Mouse (Mus musculus) midbrain, embryonic 13.5 days (tissue): ENCODE results near the gene Gpr183. TPM values are rescaled to one million over a fixed set of nuclear protein-coding genes. Genes with fewer than 3 reads are reported as not detected.
A peak's percentile ranks its signal among the peaks of the same experiment; 100 is the strongest.

ENCODE experiments used
- ATAC-seq: fragments of 200-750 bp; cut with Nextera tagmentation; 2 replicates; pipeline ENCODE4 v1.8.0; 2017; ENCODE audit warnings: mild to moderate bottlenecking, moderate TSS enrichment, moderate library complexity
- H3K27ac ChIP-seq: fragments of 300-500 bp; sonication (generic); 2 replicates; pipeline ENCODE4 v1.5.1; 2015; ENCODE audit warnings: inconsistent platforms, mild to moderate bottlenecking, moderate library complexity
- H3K27me3 ChIP-seq: fragments of 300-500 bp; sonication (generic); 2 replicates; pipeline ENCODE4 v1.6.1; 2015; ENCODE audit warnings: mild to moderate bottlenecking, inconsistent platforms
- H3K36me3 ChIP-seq: fragments of 300-500 bp; sonication (generic); 2 replicates; pipeline ENCODE4 v1.6.1; 2015; ENCODE audit warnings: mild to moderate bottlenecking, inconsistent platforms
- H3K4me1 ChIP-seq: fragments of 300-500 bp; sonication (generic); replicated peaks from 2 replicates; pipeline ENCODE4 v1.6.1; 2015; ENCODE audit warnings: inconsistent platforms
- H3K4me2 ChIP-seq: fragments of 300-500 bp; sonication (generic); replicated peaks from 2 replicates; pipeline ENCODE4 v1.6.1; 2015; ENCODE audit warnings: moderate library complexity, mild to moderate bottlenecking, inconsistent platforms
- H3K4me3 ChIP-seq: fragments of 300-500 bp; sonication (generic); replicated peaks from 2 replicates; pipeline ENCODE4 v1.5.1; 2015; ENCODE audit warnings: mild to moderate bottlenecking, inconsistent platforms
- H3K9ac ChIP-seq: fragments of 300-500 bp; sonication (generic); replicated peaks from 2 replicates; pipeline ENCODE4 v1.6.1; 2015; ENCODE audit warnings: mild to moderate bottlenecking, inconsistent platforms
- H3K9me3 ChIP-seq: fragments of 300-500 bp; sonication (generic); 2 replicates; pipeline ENCODE4 v1.6.1; 2016; ENCODE audit warnings: mild to moderate bottlenecking, inconsistent platforms
- WGBS: fragments of 180-500 bp; shearing (Covaris S2); methylation state at CpG from one replicate; pipeline ENCODE4 v1.1.7; 2015; 5-methylcytosine and 5-hydroxymethylcytosine counted together
- polyA plus RNA-seq: library from polyadenylated mRNA; unstranded; fragments of >200 nt; fragmentation: Nextera tagmentation; extraction: Ambion mirVana; gene quantifications from 2 replicates; pipeline ENCODE4 v1.2.1, GENCODE M21; 2015

Gpr183 gene
- polyA plus RNA-seq, 1 experiment from 2014 or later = 1.2 TPM

DNA sequence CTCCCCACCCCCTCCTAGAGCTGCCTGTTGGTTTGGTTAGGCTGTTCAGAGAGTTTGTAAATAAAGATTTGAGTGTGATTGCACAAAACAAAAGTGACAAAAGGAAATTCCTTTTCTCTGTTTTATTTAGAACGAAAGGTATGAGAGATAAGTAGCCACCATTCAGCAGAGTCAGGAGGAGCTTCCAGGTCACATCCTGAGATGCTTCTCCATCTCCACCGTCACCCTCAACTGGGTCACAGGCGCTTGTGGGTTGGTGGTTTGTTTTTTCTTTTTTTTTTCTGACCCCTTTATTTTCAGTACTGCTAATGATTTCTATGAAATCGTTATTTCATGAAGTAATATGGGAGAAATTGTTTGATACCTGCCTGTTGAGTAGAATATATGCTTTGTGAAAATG, 28.6 kb downstream of the Gpr183 start:
- ATAC-seq = no peak
- 94% methylated on average over 4 of the region's 4 CpGs for WGBS
- H3K27me3 ChIP-seq = no peaks in the 10 kb centered on the region
- H3K27ac ChIP-seq = no peak overlapping the region
- H3K9ac ChIP-seq = no peak overlapping the region
- H3K36me3 ChIP-seq = peaks cover 25% of the 10 kb centered on the region
- H3K4me1 ChIP-seq = peaks cover 10% of the 10 kb centered on the region
- H3K4me2 ChIP-seq = no peak overlapping the region
- no peak overlapping the region for H3K4me3 ChIP-seq
- peaks cover 5% of the 10 kb centered on the region; the same call in 1 of the 2 replicates for H3K9me3 ChIP-seq

DNA sequence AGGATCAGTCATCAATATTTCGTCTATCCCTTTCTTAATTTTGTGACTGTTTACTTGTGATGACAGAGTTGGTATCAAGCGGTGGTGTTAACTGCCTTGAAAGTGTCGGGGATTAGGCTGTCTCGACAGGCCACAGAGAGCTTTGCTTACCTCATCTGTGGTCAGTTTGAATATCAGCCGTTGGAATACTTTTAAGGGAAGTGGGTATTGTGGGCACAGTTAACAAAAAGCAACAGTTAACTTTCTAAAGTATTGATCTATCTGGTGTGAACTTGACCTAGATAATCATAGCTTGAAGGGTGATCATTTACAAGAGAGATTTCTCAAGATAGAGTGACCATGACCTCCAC, 30.4 kb downstream of the Gpr183 start:
- H3K27ac ChIP-seq = no peak overlapping the region
- no peak overlapping the region for H3K4me3 ChIP-seq
- 94% methylated on average over 5 of the region's 5 CpGs for WGBS
- no peak overlapping the region for H3K9ac ChIP-seq
- H3K4me1 ChIP-seq = peaks cover 10% of the 10 kb centered on the region
- no peak for ATAC-seq
- H3K4me2 ChIP-seq = no peak overlapping the region
- H3K27me3 ChIP-seq = no peaks in the 10 kb centered on the region
- H3K36me3 ChIP-seq = peaks cover 25% of the 10 kb centered on the region
- 0 out of 2 replicates have a peak, but pooled peaks cover 5% of the 10 kb centered on the region for H3K9me3 ChIP-seq

DNA sequence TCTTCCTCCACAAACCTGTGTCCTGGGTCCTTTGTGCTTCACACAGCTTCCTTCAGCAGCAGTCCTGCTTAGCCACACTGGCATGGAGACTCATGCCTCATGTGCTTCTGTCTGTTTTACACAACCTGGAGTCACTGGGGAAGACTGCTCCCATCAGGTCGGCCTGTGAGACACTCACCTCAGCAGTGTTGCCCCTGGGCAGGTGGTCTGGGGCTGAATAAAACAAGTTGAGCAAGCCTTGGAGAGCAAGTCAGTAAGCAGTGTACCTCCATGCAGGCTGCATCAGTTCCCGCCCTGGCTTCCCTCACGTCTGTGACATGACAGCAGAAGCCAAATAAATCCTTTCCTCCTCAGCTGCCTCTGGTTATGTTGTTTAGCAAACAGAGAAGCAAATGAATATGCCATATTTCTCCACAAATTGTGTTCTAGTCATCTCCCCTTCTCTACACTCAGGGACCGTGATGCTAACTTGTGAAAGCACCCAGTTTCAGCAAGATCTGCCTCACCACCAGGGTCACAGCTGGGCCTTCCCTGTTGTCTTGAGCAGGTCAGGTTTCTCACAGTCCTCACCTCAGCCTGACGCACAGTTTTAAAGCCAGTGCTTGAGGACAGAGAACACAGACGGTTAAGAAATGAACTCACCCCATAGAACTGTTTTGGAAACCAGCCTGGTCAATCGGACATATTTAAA, 30.9 kb downstream of the Gpr183 start:
- Histone ChIP-seq H3K36me3 (peaks cover 25% of the 10 kb centered on the region), H3K27me3 (no peaks in the 10 kb centered on the region), H3K4me2 (no peak overlapping the region), H3K9ac (no peak overlapping the region), H3K4me3 (no peak overlapping the region), H3K27ac (no peak overlapping the region), H3K9me3 (0 out of 2 replicates have a peak, but pooled peaks cover 5% of the 10 kb centered on the region), H3K4me1 (peaks cover 10% of the 10 kb centered on the region)
- WGBS = 95% methylated on average over 7 of the region's 7 CpGs
- ATAC-seq = no peak

DNA sequence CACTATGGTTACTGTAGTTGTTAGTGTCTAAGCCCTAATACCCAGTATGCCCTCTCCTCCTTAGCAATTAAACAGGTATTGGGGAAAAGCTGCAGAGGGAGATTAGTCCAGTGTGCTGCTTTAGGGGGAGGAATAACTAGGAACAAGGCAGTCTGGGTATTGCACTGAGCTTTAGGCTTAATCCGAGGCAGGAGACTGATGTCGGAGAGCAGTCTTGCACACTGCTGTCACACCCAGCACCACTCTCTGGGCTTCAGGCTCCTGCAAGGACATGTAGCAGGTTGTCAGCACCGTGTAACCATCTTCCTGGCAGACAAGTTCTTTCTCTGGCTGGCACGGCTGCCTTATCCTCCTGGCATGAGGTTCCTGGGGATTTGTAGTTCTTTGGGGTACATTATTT, 32.8 kb downstream of the Gpr183 start:
- Histone ChIP-seq H3K36me3 (peaks cover 25% of the 10 kb centered on the region), H3K4me3 (no peak overlapping the region), H3K9me3 (0 out of 2 replicates have a peak, but pooled peaks cover 5% of the 10 kb centered on the region), H3K9ac (no peak overlapping the region), H3K27me3 (no peaks in the 10 kb centered on the region), H3K4me2 (no peak overlapping the region), H3K4me1 (peaks cover 10% of the 10 kb centered on the region), H3K27ac (peak overlapping the region; percentile 4; the same call in 1 of the 2 replicates)
- WGBS = 71% methylated on average over 4 of the region's 4 CpGs
- ATAC-seq = 0 out of 2 replicates have a peak, but pooled peaks have one; percentile 28

DNA sequence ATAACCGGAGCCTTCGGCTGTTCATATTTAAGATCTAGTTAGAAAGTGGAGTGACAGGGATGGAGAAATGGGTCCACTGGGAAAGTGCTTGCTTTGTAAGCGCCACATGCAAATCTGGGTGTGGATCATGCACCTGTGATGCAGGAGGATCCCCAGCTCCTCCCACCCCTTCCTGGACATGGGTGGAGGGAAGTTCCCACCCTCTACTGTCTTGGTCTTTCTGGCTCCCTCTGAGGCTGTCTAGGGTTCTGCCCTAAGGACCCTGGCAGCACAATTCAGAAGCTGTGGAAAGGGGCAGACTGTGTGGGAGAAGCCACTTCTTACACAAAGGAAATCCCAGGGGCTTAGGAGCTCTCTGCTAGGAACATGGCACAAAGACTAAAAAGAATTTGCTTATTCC, 33.4 kb downstream of the Gpr183 start:
- Histone ChIP-seq H3K9ac (no peak overlapping the region), H3K27ac (peak overlapping the region; percentile 4; the same call in 1 of the 2 replicates), H3K4me2 (no peak overlapping the region), H3K36me3 (peaks cover 25% of the 10 kb centered on the region), H3K9me3 (0 out of 2 replicates have a peak, but pooled peaks cover 5% of the 10 kb centered on the region), H3K27me3 (no peaks in the 10 kb centered on the region), H3K4me3 (no peak overlapping the region), H3K4me1 (peaks cover 10% of the 10 kb centered on the region)
- WGBS = 91% methylated on average over 3 of the region's 3 CpGs
- ATAC-seq = peak; percentile 59; the same call in 1 of the 2 replicates

DNA sequence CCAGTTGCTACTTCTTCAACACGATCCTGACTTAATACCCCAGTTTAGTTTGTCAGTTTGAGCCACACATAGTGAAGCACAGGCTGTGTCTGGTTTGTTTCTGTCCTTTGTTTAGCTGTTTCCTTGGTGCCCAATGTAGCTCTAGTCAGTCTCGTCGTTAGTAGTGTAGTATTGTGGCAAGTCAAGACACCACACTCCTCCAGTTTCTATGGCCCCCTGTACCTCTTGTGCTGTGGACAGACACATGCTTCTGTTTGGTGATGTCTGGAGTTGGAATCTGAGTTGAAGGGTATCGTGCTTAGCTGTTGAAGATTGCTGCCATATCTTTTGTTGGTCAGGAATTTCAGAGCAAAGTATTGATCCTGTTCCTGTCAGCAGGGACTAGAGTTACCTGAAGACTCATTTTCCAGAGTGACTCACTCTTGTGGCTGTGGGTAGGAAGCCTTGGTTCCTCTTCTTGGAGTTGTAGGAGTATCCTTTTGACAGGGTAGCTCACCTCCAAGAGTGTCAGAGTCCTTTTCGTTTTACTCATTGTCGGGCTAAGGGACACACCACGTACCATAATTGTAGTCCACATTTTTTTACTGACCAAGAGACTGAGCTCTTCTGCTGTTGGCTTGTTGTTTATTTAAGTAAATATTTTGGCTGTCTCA, 34.1 kb downstream of the Gpr183 start:
- no peaks in the 10 kb centered on the region for H3K27me3 ChIP-seq
- H3K4me1 ChIP-seq = peaks cover 10% of the 10 kb centered on the region
- H3K4me3 ChIP-seq = no peak overlapping the region
- ATAC-seq = no peak
- no peak overlapping the region for H3K9ac ChIP-seq
- H3K4me2 ChIP-seq = no peak overlapping the region
- no peak overlapping the region for H3K27ac ChIP-seq
- 85% methylated on average over 7 of the region's 7 CpGs for WGBS
- H3K9me3 ChIP-seq = 0 out of 2 replicates have a peak, but pooled peaks cover 1% of the 10 kb centered on the region
- H3K36me3 ChIP-seq = peaks cover 21% of the 10 kb centered on the region

DNA sequence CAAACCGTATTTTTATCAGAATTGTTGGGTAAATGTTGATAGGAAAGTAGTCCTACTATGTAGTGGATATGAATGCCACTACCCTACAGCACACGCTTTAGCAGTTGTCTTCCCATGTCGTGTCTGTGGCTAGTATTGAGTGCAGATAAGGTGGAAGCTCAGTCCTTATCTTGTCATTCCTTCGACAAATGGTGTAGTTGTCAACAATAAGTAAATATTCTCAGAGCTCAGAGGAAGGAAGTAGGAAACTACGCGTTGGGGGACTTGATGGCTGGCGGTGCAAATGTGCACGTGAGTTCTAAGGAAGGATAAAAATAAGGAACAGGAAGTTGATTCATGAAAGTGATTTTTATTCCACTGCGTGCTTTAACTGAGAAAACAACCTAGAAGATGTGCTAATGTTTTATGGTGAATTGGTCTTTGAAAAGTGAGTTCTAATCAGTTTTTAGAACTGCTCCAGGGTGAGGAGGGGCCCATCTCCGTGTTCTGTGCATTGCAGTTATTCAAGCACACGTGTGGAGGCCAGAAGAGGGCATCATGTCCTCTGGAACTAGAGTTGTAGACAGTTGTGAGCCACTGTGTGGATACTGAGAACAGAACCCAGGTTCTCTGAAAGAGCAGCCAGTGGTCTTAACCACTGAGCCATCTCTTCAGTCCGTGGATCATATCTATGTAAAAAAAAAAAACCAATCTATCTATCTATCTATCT, 35.6 kb downstream of the Gpr183 start:
- H3K27me3 ChIP-seq = no peaks in the 10 kb centered on the region
- peaks cover 9% of the 10 kb centered on the region for H3K36me3 ChIP-seq
- H3K4me2 ChIP-seq = no peak overlapping the region
- H3K27ac ChIP-seq = no peak overlapping the region
- no peak overlapping the region for H3K4me3 ChIP-seq
- H3K9ac ChIP-seq = no peak overlapping the region
- 90% methylated on average over 12 of the region's 12 CpGs for WGBS
- no peak for ATAC-seq
- no peaks in the 10 kb centered on the region for H3K9me3 ChIP-seq
- peaks cover 10% of the 10 kb centered on the region for H3K4me1 ChIP-seq

DNA sequence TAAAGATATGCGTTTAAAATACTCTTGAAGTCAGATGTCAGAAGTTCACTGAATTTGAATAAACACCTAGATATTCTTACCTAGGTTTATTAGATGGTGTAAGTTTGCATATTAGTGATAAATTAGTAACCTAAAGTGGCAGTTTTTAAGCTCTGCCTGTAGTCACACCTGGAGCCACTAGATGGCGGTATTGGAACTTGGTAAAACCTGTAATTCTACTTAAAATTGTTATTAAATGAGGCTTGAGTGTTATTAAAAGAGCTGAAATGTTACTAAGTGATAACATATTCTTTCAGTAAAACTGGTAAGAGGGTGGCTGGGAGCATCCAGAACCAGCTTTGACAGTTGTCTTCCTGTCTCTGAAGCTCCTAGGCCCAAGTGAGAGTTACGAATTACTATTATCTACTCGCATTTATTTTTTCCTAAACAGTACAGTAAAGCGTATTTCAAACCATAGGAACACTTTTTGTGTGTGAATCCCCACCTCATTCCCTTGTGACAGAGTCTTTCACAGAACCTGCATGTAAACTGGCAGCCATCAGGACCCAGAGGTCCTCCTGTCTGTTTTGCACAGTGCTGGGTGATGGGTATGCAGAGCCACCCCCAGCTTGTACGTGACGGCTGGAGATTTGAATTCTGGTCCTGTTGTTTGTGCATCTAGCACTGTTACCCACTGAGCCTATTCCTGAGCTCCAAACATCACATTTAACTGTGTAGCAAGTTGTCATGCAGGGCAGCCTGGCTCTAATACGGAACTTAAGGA, 36.4 kb downstream of the Gpr183 start:
- no peak overlapping the region for H3K27ac ChIP-seq
- no peak for ATAC-seq
- no peaks in the 10 kb centered on the region for H3K9me3 ChIP-seq
- H3K9ac ChIP-seq = no peak overlapping the region
- peaks cover 10% of the 10 kb centered on the region for H3K4me1 ChIP-seq
- H3K36me3 ChIP-seq = 0 out of 2 replicates have a peak, but pooled peaks cover 2% of the 10 kb centered on the region
- 69% methylated on average over 8 of the region's 8 CpGs for WGBS
- H3K4me2 ChIP-seq = no peak overlapping the region
- no peak overlapping the region for H3K4me3 ChIP-seq
- no peaks in the 10 kb centered on the region for H3K27me3 ChIP-seq

DNA sequence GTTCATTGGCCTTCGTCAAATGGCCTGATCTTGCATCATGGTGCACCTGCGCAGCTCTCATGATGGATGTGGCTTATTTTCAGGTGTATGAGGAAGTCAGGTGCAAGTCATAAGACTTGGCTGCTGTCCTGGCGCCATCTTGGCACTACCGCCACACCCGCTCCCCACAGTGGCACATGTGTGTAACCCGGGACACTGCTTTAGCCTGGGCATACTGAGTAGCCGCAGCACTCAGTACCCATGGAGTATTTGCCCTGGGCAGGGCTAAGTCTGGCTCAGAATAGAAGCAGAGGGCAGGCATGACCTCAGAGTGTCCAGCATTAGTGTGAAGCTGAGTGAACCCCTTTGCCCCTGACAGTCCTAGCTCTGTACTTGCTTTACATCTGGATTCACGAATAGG, 37.5 kb downstream of the Gpr183 start:
- H3K9ac ChIP-seq = no peak overlapping the region
- H3K27me3 ChIP-seq = no peaks in the 10 kb centered on the region
- no peak overlapping the region for H3K4me2 ChIP-seq
- no peak overlapping the region for H3K27ac ChIP-seq
- no peak overlapping the region for H3K4me3 ChIP-seq
- peaks cover 10% of the 10 kb centered on the region for H3K4me1 ChIP-seq
- ATAC-seq = no peak
- 95% methylated on average over 8 of the region's 8 CpGs for WGBS
- H3K9me3 ChIP-seq = no peaks in the 10 kb centered on the region
- no peaks in the 10 kb centered on the region for H3K36me3 ChIP-seq

DNA sequence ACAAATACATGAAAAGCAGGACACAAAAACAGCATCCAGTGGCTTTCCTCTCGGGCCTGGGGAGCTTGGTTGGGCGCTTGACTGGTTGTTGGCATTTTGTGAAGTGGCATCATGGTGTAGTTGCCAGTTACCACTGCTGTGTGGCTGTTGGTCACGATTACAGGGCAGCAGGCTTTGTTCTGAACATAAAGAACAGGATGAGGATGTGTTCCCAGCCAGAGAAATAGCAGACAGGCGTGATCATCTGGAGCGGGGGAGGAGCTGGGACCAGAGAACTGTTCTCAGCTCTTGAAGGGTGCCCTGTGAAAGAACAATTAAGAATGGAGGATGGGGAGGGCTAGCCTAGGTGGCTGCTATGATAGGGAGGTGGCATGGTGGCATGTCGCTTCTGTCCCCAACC, 38.1 kb downstream of the Gpr183 start:
- no peak for ATAC-seq
- Histone ChIP-seq H3K27ac (no peak overlapping the region), H3K4me1 (peaks cover 6% of the 10 kb centered on the region), H3K9me3 (no peaks in the 10 kb centered on the region), H3K36me3 (no peaks in the 10 kb centered on the region), H3K27me3 (no peaks in the 10 kb centered on the region), H3K4me3 (no peak overlapping the region), H3K9ac (no peak overlapping the region), H3K4me2 (no peak overlapping the region)
- WGBS = 89% methylated on average over 6 of the region's 6 CpGs

DNA sequence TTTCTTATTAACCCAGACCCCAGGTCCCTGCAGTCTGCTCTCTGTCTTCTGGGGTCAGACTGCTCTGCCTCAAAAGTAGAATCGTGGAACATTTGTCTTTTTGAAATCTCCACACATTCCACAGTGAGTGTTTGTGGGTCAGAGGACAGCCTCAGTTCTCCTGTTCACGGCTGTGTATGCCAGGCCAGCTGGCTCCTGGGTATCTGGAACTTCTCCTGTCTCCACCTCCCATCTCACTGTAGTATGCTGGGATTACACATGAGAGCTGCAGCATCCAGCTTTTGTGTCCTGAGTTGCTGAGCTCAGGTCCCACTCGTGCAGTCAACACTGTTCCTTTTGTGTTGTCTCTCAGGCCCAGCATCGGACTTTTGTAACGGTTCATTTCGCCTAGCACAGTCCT, 40.1 kb downstream of the Gpr183 start:
- no peak overlapping the region for H3K4me2 ChIP-seq
- H3K4me3 ChIP-seq = no peak overlapping the region
- H3K4me1 ChIP-seq = 0 out of 2 replicates have a peak, but pooled peaks cover 3% of the 10 kb centered on the region
- no peaks in the 10 kb centered on the region for H3K9me3 ChIP-seq
- H3K36me3 ChIP-seq = no peaks in the 10 kb centered on the region
- H3K27ac ChIP-seq = no peak overlapping the region
- H3K9ac ChIP-seq = no peak overlapping the region
- H3K27me3 ChIP-seq = no peaks in the 10 kb centered on the region
- WGBS = 82% methylated on average over 6 of the region's 6 CpGs
- ATAC-seq = no peak
